11 mouse cellular contexts compared by ENCODE assay signal in the genomic region with DNA sequence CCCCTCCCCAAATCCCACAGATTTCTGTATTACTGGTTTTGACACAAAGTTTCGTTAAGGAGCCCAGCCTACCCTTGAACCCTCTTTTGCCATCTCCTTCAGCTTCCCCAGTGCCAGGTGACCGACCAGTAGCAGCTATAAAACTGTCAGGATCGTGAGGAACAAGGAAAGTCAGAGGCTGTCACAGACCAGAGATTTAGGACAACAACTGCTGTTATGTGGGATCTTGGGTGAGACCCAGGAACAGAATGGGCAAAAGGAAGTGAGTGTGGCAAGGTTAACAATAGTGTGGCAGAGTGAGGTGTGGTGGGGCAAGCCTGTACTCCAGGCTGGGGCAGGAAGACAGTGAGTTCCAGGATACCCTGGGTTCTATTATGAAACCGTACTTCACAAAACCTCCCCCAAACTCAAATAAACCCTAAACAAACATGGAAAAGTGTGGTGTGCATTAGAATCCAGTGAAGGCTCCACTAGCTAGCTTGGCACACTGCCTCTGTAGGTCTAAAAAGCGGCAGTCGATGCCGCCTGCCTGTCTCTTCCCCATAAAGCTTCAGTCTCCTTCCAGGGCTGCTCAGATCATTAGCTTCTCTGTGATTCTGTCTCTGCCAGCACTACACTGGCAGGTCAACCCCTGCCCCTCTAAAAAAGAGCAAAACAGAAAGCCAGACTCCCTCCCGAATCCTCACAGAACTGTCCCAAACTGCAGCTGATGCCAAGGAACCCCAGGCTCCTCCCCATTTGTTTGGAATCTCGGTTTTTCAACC. TPM values are rescaled to one million over a fixed set of nuclear protein-coding genes. Genes with fewer than 3 reads are reported as not detected.
DNase-seq lines count a peak whose midpoint lies in the region; ATAC-seq and TF ChIP-seq lines count a peak whose summit lies in the region.
"Had no signal": no experiment of that assay in that cellular context is flagged by ENCODE, and none has a peak within 500 bp of the region (broad histone marks: within the 10 kb centered on the region; RNA-seq: fewer than 3 reads in every experiment).

No protein-coding gene starts in this region.

- no peaks in the 10 kb centered on the region for H3K27me3 ChIP-seq in heart, embryonic 14.5 days (ENCODE audit: control insufficient read depth, insufficient read depth, low read length)
- H3K27me3 ChIP-seq in embryonic facial prominence, embryonic 12.5 days = no peaks in the 10 kb centered on the region
- H3K27me3 ChIP-seq in thymus, adult 2 months (ENCODE audit: control insufficient read depth, insufficient read depth, low read length) = no peaks in the 10 kb centered on the region
- H3K27me3 ChIP-seq: CH12.LX; midbrain, embryonic 15.5 days had no signal

- ATAC-seq in heart, embryonic 14.5 days (ENCODE audit: insufficient number of reproducible peaks, insufficient read depth, low FRiP score, low read depth) = no peak
- no peak for ATAC-seq in embryonic facial prominence, embryonic 12.5 days (ENCODE audit: insufficient number of reproducible peaks, insufficient read depth, low FRiP score, low TSS enrichment)
- ATAC-seq: midbrain, embryonic 15.5 days had no signal

- no peak for TF ChIP-seq CTCF in lung, adult 2 months (IDR thresholded peaks at IDR 0.05; ENCODE audit: insufficient read depth, low read length)
- TF ChIP-seq CTCF in thymus, adult 2 months (IDR thresholded peaks at IDR 0.05; ENCODE audit: borderline replicate concordance, control insufficient read depth, extremely low read depth, insufficient read depth, low read length, poor library complexity) = no peak

- 76% methylated on average over 9 of the region's 9 CpGs for WGBS in heart, embryonic 14.5 days
- 30% methylated on average over 9 of the region's 9 CpGs for WGBS in lung, adult 2 months
- WGBS in embryonic facial prominence, embryonic 12.5 days = 77% methylated on average over 9 of the region's 9 CpGs
- WGBS in thymus, adult 2 months = 80% methylated on average over 9 of the region's 9 CpGs

- H3K4me1 ChIP-seq in heart, embryonic 14.5 days (ENCODE audit: control insufficient read depth in 2 of 2, insufficient read depth in 2 of 2, low read length in 2 of 2) = peaks cover 37 to 43% of the 10 kb centered on the region in 2 experiments
- peaks cover 76% of the 10 kb centered on the region for H3K4me1 ChIP-seq in lung, adult 2 months (ENCODE audit: control insufficient read depth, insufficient read depth, low read length)
- peaks cover 33% of the 10 kb centered on the region for H3K4me1 ChIP-seq in embryonic facial prominence, embryonic 12.5 days
- H3K4me1 ChIP-seq in thymus, adult 2 months (replicated peaks; ENCODE audit: control insufficient read depth, insufficient read depth, low read length) = peaks cover 26% of the 10 kb centered on the region

- no peaks in the 10 kb centered on the region for H3K36me3 ChIP-seq in heart, embryonic 14.5 days (ENCODE audit: control insufficient read depth, insufficient read depth, low read length)
- no peaks in the 10 kb centered on the region for H3K36me3 ChIP-seq in embryonic facial prominence, embryonic 12.5 days
- H3K36me3 ChIP-seq in thymus, adult 2 months (ENCODE audit: control insufficient read depth, insufficient read depth, low read length) = no peaks in the 10 kb centered on the region
- H3K36me3 ChIP-seq: midbrain, embryonic 15.5 days had no signal

- no peak for TF ChIP-seq POLR2A in lung, adult 2 months (IDR thresholded peaks at IDR 0.05; ENCODE audit: borderline replicate concordance, extremely low read depth, low read depth, low read length)
- no peak for TF ChIP-seq POLR2A in thymus, adult 2 months (IDR thresholded peaks at IDR 0.05; ENCODE audit: control insufficient read depth, extremely low read depth, insufficient read depth, low read length, poor library complexity)

- no peak overlapping the region for H3K4me2 ChIP-seq in heart, embryonic 14.5 days (ENCODE audit: low read length)
- no peak overlapping the region for H3K4me2 ChIP-seq in embryonic facial prominence, embryonic 12.5 days (replicated peaks)
- H3K4me2 ChIP-seq: midbrain, embryonic 15.5 days had no signal

- no peak overlapping the region for H3K4me3 ChIP-seq in heart, embryonic 14.5 days (ENCODE audit: control insufficient read depth in 1 of 2, insufficient read depth in 1 of 2, low read depth in 1 of 2, low read length in 2 of 2)
- no peak overlapping the region for H3K4me3 ChIP-seq in lung, adult 2 months (replicated peaks; ENCODE audit: extremely low read depth, low read depth, low read length)
- no peak overlapping the region for H3K4me3 ChIP-seq in embryonic facial prominence, embryonic 12.5 days
- H3K4me3 ChIP-seq in thymus, adult 2 months (ENCODE audit: control insufficient read depth, insufficient read depth, low read length) = no peak overlapping the region
- H3K4me3 ChIP-seq: midbrain, embryonic 15.5 days had no signal

- DNase-seq in heart, postnatal 4 days = no peak
- peak; percentile 34 for DNase-seq in lung, adult 2 months
- DNase-seq in lung, postnatal 36 days = no peak
- peak; percentile 54 for DNase-seq in lung, postnatal 25 days (ENCODE audit: low spot score)
- DNase-seq in thymus, adult 2 months = no peak
- DNase-seq in testis, postnatal 10 days (ENCODE audit: low spot score) = no peak
- DNase-seq: layer of hippocampus, postnatal 36 days had no signal

- H3K27ac ChIP-seq in heart, embryonic 14.5 days (replicated peaks in 1 of 2; ENCODE audit: control insufficient read depth in 1 of 2, insufficient read depth in 1 of 2, low read depth in 2 of 2, low read length in 2 of 2) = peak overlapping the region; percentile 46 to 77; a peak in 3 of 4 replicates
- H3K27ac ChIP-seq in embryonic facial prominence, embryonic 12.5 days = 0 out of 2 replicates have a peak overlapping the region, but pooled peaks have one; percentile 7
- no peak overlapping the region for H3K27ac ChIP-seq in thymus, adult 2 months (ENCODE audit: control insufficient read depth, insufficient read depth, low read length)
- H3K27ac ChIP-seq: midbrain, embryonic 15.5 days had no signal

- no peaks in the 10 kb centered on the region for H3K9me3 ChIP-seq in heart, embryonic 14.5 days (ENCODE audit: control insufficient read depth, low read length)
- H3K9me3 ChIP-seq in embryonic facial prominence, embryonic 12.5 days = no peaks in the 10 kb centered on the region
- H3K9me3 ChIP-seq: midbrain, embryonic 15.5 days had no signal

- 0 out of 2 replicates have a peak overlapping the region, but pooled peaks have one; percentile 8 for H3K9ac ChIP-seq in heart, embryonic 14.5 days (ENCODE audit: low read length)
- H3K9ac ChIP-seq in embryonic facial prominence, embryonic 12.5 days = no peak overlapping the region
- H3K9ac ChIP-seq: midbrain, embryonic 15.5 days had no signal

RNA-seq across cellular contexts. Expression of gene Cd9, which starts 17.6 kb away (rescaled TPM):
- polyA plus RNA-seq in heart, embryonic 14.5 days (2014; fragmentation: Nextera tagmentation; extraction: Ambion mirVana) = 88.8 and 91.8 TPM in 2 replicates
- total RNA-seq in heart, postnatal 4 days (2021) = 10 to 100 TPM; 72.4 to 73.3 TPM
- polyA plus RNA-seq in lung, adult 2 months (2012; rRNA removed) = 405 and 537 TPM in 2 replicates
- polyA plus RNA-seq in embryonic facial prominence, embryonic 12.5 days (2016; fragmentation: Nextera tagmentation; extraction: Ambion mirVana) = 70.5 and 72.0 TPM in 2 replicates
- polyA plus RNA-seq in thymus, adult 2 months (2012; rRNA removed) = 41.5 and 56.1 TPM in 2 replicates

Comparison
In these comparisons a context has a peak if more than half of its experiments do, and no peak if none do; other contexts are left out.
1. DNase-seq: peak in lung, adult 2 months (single experiment) and lung, postnatal 25 days (single experiment); none in heart, postnatal 4 days (single experiment), lung, postnatal 36 days (single experiment), thymus, adult 2 months (single experiment) and testis, postnatal 10 days (single experiment).